Mouse (Mus musculus) T-helper 17 cell (primary cell): ENCODE measurements around the gene Exoc3l.

Source experiments
- in situ Hi-C, 2 experiments: fragments of 300-600 bp; cut with MboI, MseI; formaldehyde crosslinking; loops; 1 replicate in 1 of 2; 2 replicates in 1 of 2; pipeline ENCODE4 v1.15.1; 2025; ENCODE audit warnings: high pct_unique_total_duplicates in 2 of 2

The Exoc3l gene

GRCm38 (mm10) chr8:105295895-105296573, at the start of gene Exoc3l:
Gene Exoc3l, minus strand, starts transcription at chr8:105296101.
- in situ Hi-C loops = no loop called here

GRCm38 (mm10) chr8:105345061-105345975, 49.4 kb upstream of the Exoc3l start:
- in situ Hi-C loops = loop anchor here in 1 of 2 experiments (5.0 kb wide), 1 partner anchor 53 kb away; no protein-coding TSS in a partner anchor

- in situ Hi-C loops = no loop called here
These were observed 48.1 kb upstream of the Exoc3l start for GRCm38 (mm10) chr8:105343791-105344574.

GRCm38 (mm10) chr8:105342768-105343167, 46.9 kb upstream of the Exoc3l start:
- in situ Hi-C loops = no loop called here

GRCm38 (mm10) chr8:105341399-105341798, 45.5 kb upstream of the Exoc3l start:
- in situ Hi-C loops = no loop called here

- in situ Hi-C loops = no loop called here
These were observed 44.2 kb upstream of the Exoc3l start for GRCm38 (mm10) chr8:105339886-105340635.

GRCm38 (mm10) chr8:105338992-105339391, 43.1 kb upstream of the Exoc3l start:
- in situ Hi-C loops = no loop called here

GRCm38 (mm10) chr8:105336373-105337130, 40.7 kb upstream of the Exoc3l start:
- in situ Hi-C loops = no loop called here

- in situ Hi-C loops = no loop called here
These were observed 36.6 kb upstream of the Exoc3l start for GRCm38 (mm10) chr8:105332523-105332922.

GRCm38 (mm10) chr8:105331931-105332330, 36.0 kb upstream of the Exoc3l start:
- in situ Hi-C loops = no loop called here

GRCm38 (mm10) chr8:105331469-105331868, 35.6 kb upstream of the Exoc3l start:
- in situ Hi-C loops = no loop called here

GRCm38 (mm10) chr8:105330325-105330724, 34.4 kb upstream of the Exoc3l start:
- in situ Hi-C loops = no loop called here

- in situ Hi-C loops = no loop called here
These were observed 31.1 kb upstream of the Exoc3l start for GRCm38 (mm10) chr8:105326968-105327367.

GRCm38 (mm10) chr8:105326141-105326672, 30.3 kb upstream of the Exoc3l start, which contains the start of the genes Lrrc29 and Tmem208:
Gene Lrrc29, minus strand, starts transcription at chr8:105326278.
Gene Tmem208, plus strand, starts transcription at chr8:105326354.
- in situ Hi-C loops = no loop called here

GRCm38 (mm10) chr8:105325641-105326093, 29.8 kb upstream of the Exoc3l start:
- in situ Hi-C loops = no loop called here

GRCm38 (mm10) chr8:105323183-105323582, 27.3 kb upstream of the Exoc3l start:
- in situ Hi-C loops = no loop called here

GRCm38 (mm10) chr8:105318662-105319190, 22.8 kb upstream of the Exoc3l start:
- in situ Hi-C loops = no loop called here

GRCm38 (mm10) chr8:105317941-105318340, 22.0 kb upstream of the Exoc3l start:
- in situ Hi-C loops = no loop called here

- in situ Hi-C loops = no loop called here
These were observed 19.3 kb upstream of the Exoc3l start for GRCm38 (mm10) chr8:105315073-105315769.
